12 mouse cellular contexts compared by ENCODE assay signal in the genomic region with DNA sequence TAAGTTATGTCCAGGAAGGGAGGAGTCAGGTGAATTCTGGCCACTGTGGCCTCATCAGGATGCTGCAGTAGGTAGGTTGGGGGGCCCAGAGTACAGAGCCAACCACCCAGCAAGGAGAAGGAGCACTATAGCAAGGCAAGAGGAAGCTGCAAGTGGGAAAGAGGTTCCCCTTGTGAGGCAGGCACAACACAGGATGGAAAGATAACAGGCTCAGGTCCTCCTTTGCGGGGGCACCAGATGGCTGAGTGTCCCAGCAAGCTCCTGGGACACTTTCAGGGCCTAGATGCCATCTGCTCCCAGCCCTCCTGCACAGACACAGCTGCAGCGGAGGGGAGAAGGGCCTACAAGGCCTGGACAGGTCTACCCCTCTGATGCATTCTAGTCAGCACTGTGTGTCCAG.
A peak's percentile ranks its signal among the peaks of the same experiment; 100 is the strongest.
DNase-seq lines count a peak whose midpoint lies in the region; ATAC-seq and TF ChIP-seq lines count a peak whose summit lies in the region.
"Had no signal": no experiment of that assay in that cellular context is flagged by ENCODE, and none has a peak within 500 bp of the region (broad histone marks: within the 10 kb centered on the region; RNA-seq: fewer than 3 reads in every experiment).

No protein-coding gene starts in this region.

- ATAC-seq in forebrain, embryonic 13.5 days: no peak
- ATAC-seq in forebrain, embryonic 14.5 days: no peak
- peak; percentile 55; the same call in 1 of the 2 replicates for ATAC-seq in midbrain, embryonic 14.5 days (ENCODE audit: low FRiP score, low TSS enrichment)

- no peak overlapping the region for H3K9ac ChIP-seq in forebrain, embryonic 13.5 days
- no peak overlapping the region for H3K9ac ChIP-seq in forebrain, embryonic 14.5 days (ENCODE audit: low read length)
- H3K9ac ChIP-seq in midbrain, embryonic 14.5 days (replicated peaks; ENCODE audit: low read length): no peak overlapping the region; the same call in 1 of the 2 replicates
- H3K9ac ChIP-seq: liver, embryonic 14.5 days; stomach, embryonic 15.5 days had no signal

- peaks cover 40% of the 10 kb centered on the region for H3K4me1 ChIP-seq in forebrain, embryonic 13.5 days
- H3K4me1 ChIP-seq in forebrain, embryonic 14.5 days (ENCODE audit: control insufficient read depth, insufficient read depth, low read length): peaks cover 8% of the 10 kb centered on the region
- H3K4me1 ChIP-seq in midbrain, embryonic 14.5 days (ENCODE audit: control insufficient read depth, insufficient read depth, low read length): peaks cover 30% of the 10 kb centered on the region

- H3K27ac ChIP-seq in forebrain, embryonic 13.5 days: peak overlapping the region; percentile 49; the same call in 1 of the 2 replicates
- no peak overlapping the region for H3K27ac ChIP-seq in forebrain, embryonic 14.5 days (ENCODE audit: low read depth, low read length)
- peak overlapping the region; percentile 62 for H3K27ac ChIP-seq in midbrain, embryonic 14.5 days (replicated peaks; ENCODE audit: low read depth, low read length)
- H3K27ac ChIP-seq: kidney, postnatal 0 days; liver, embryonic 14.5 days; stomach, embryonic 15.5 days had no signal

- no peaks in the 10 kb centered on the region for H3K27me3 ChIP-seq in forebrain, embryonic 13.5 days
- no peaks in the 10 kb centered on the region for H3K27me3 ChIP-seq in forebrain, embryonic 14.5 days (replicated peaks; ENCODE audit: control insufficient read depth, insufficient read depth, low read length)
- no peaks in the 10 kb centered on the region for H3K27me3 ChIP-seq in midbrain, embryonic 14.5 days (ENCODE audit: control insufficient read depth, insufficient read depth, low read length)
- H3K27me3 ChIP-seq: stomach, embryonic 15.5 days had no signal

- 69% methylated on average over 2 of the region's 2 CpGs for WGBS in forebrain, embryonic 13.5 days
- WGBS in forebrain, embryonic 14.5 days: 75% methylated on average over 2 of the region's 2 CpGs
- WGBS in midbrain, embryonic 14.5 days: 47% methylated on average over 2 of the region's 2 CpGs

- peaks cover 5% of the 10 kb centered on the region; the same call in 1 of the 2 replicates for H3K36me3 ChIP-seq in forebrain, embryonic 13.5 days (ENCODE audit: poor library complexity, severe bottlenecking)
- no peaks in the 10 kb centered on the region for H3K36me3 ChIP-seq in forebrain, embryonic 14.5 days (ENCODE audit: control insufficient read depth, insufficient read depth, low read length)
- H3K36me3 ChIP-seq in midbrain, embryonic 14.5 days (ENCODE audit: control insufficient read depth, insufficient read depth, low read length): no peaks in the 10 kb centered on the region
- H3K36me3 ChIP-seq: stomach, embryonic 15.5 days had no signal

- no peak for TF ChIP-seq POLR2A in brain, embryonic 14.5 days (IDR thresholded peaks at IDR 0.05; ENCODE audit: borderline replicate concordance, extremely low read depth, insufficient read depth, insufficient read length, poor library complexity, severe bottlenecking)

- no peak overlapping the region for H3K4me2 ChIP-seq in forebrain, embryonic 13.5 days
- H3K4me2 ChIP-seq in forebrain, embryonic 14.5 days (ENCODE audit: low read length): no peak overlapping the region
- H3K4me2 ChIP-seq in midbrain, embryonic 14.5 days (ENCODE audit: low read length): no peak overlapping the region
- H3K4me2 ChIP-seq: stomach, embryonic 15.5 days had no signal

- no peak for DNase-seq in forebrain, embryonic 14.5 days (ENCODE audit: low spot score)
- peak; percentile 70 for DNase-seq in brain, embryonic 14.5 days (ENCODE audit: low read depth)
- peak; percentile 81 to 83 for DNase-seq in cerebellum, postnatal 25 days
- peak; percentile 55 for DNase-seq in midbrain, embryonic 14.5 days
- DNase-seq in ovary, postnatal 10 days (ENCODE audit: low spot score): no peak
- DNase-seq in embryo, embryonic 10 days (ENCODE audit: low spot score): no peak
- DNase-seq: heart, postnatal 4 days; right cerebral cortex, adult 18-20 months had no signal

- TF ChIP-seq CTCF in brain, embryonic 14.5 days (IDR thresholded peaks at IDR 0.05; ENCODE audit: borderline replicate concordance, extremely low read depth, insufficient read depth, insufficient read length): no peak

- H3K9me3 ChIP-seq in forebrain, embryonic 13.5 days (replicated peaks): no peaks in the 10 kb centered on the region
- H3K9me3 ChIP-seq in forebrain, embryonic 14.5 days (replicated peaks; ENCODE audit: control insufficient read depth, low read length): no peaks in the 10 kb centered on the region
- H3K9me3 ChIP-seq in midbrain, embryonic 14.5 days (ENCODE audit: control insufficient read depth, low read length): no peaks in the 10 kb centered on the region
- H3K9me3 ChIP-seq: stomach, embryonic 15.5 days had no signal

- no peak overlapping the region for H3K4me3 ChIP-seq in forebrain, embryonic 13.5 days
- no peak overlapping the region for H3K4me3 ChIP-seq in forebrain, embryonic 14.5 days (ENCODE audit: low read depth, low read length)
- H3K4me3 ChIP-seq in midbrain, embryonic 14.5 days (replicated peaks; ENCODE audit: low read depth, low read length): no peak overlapping the region
- H3K4me3 ChIP-seq: stomach, embryonic 15.5 days had no signal

Comparison
In these comparisons a context has a peak if more than half of its experiments do, and no peak if none do; other contexts are left out.
1. DNase-seq: peak in brain, embryonic 14.5 days (single experiment), cerebellum, postnatal 25 days (2 of 2) and midbrain, embryonic 14.5 days (single experiment); none in forebrain, embryonic 14.5 days (single experiment), ovary, postnatal 10 days (single experiment) and embryo, embryonic 10 days (single experiment).